Mouse (Mus musculus) embryonic stem cell, embryonic (primary cell): ENCODE measurements around the gene Tmem167b.

ENCODE experiments used
- CTCF ChIA-PET, 4 experiments: fragments of 300-600 bp in 2 of 4; fragments of 350-600 bp in 2 of 4; sonication (Branson Sonifier 250); formaldehyde crosslinking; loops; one replicate each; lab custom pipeline; 2022; ENCODE audit warnings: inconsistent platforms in 2 of 4; lab: Charles Lee
- POLR2A ChIA-PET, 4 experiments: fragments of 300-600 bp in 2 of 4; fragments of 350-600 bp in 2 of 4; sonication (Branson Sonifier 250); formaldehyde crosslinking; loops; one replicate each; lab custom pipeline; 2022; ENCODE audit warnings: antibody characterized with exemption in 4 of 4, inconsistent platforms in 1 of 4; lab: Charles Lee

The Tmem167b gene

DNA sequence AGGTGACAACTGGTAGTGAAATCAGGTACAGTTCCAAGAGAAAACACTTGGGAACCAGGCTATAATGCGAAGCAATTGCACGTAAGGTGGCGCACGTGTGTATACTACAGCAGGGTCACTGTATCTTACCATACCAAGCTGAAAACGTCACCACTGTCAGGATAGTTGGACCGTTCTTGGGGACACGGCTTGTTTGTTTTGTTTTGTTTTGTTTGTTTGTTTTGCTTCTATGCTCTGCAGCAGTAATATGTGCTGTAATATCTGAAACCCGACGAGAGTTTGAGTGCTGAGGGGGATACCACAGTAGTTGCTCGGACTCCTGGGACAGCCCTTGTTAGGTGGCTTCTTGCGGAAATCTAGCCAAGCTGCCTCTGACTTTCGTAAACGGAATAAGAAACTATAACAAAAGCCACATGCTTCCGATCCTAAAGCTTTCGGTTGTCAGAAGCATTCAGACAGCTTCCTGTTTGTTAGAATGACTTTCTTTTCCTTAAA is 558 bp upstream of the Tmem167b start:
- POLR2A ChIA-PET: interaction anchor here (0.5 to 4.3 kb wide), 25 partner anchors 8 to 417 kb away, joined by 3 to 53 read pairs (median 4); partner anchors contain the start of genes Taf13 (in 3 of the 4), Psrc1 (in 2 of the 4), Sars (in 2 of the 4) and Wdr47 (in 2 of the 4)

DNA sequence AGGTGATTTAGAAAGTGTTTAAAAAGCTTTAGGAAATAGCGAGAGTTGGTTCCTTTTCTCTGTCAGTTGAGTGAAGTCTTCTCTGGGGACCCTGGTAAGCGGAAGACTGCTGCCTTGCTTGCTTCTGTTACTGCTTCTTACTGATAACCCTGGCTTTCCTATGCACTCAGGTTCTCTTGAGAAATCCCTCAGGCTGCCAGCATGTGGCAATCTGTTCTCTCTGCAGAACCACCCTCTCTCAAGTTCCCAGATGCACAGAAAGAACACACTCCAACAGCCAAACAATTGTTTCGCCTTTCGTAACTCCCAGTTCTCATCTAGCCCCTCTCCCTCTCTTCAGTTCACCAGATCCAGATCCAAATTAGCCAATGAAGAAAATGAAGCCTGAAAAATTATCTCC is 4.4 kb downstream of the Tmem167b start:
- ChIA-PET POLR2A (interaction anchor here in 1 of 4 experiments (1.1 to 2.2 kb wide), 2 partner anchors 34 to 134 kb away, joined by 3 to 7 read pairs; partner anchors contain the start of gene Wdr47), CTCF (no interaction called here)

More for the DNA sequence above, 558 bp upstream of the Tmem167b start:
- CTCF ChIA-PET: interaction anchor here in 3 of 4 experiments (0.7 to 2.9 kb wide), 16 partner anchors 9 to 266 kb away, joined by 3 to 8 read pairs (median 4); partner anchors contain the start of genes Celsr2 (in 1 of the 3), Sars (in 1 of the 3) and Wdr47 (in 1 of the 3)

DNA sequence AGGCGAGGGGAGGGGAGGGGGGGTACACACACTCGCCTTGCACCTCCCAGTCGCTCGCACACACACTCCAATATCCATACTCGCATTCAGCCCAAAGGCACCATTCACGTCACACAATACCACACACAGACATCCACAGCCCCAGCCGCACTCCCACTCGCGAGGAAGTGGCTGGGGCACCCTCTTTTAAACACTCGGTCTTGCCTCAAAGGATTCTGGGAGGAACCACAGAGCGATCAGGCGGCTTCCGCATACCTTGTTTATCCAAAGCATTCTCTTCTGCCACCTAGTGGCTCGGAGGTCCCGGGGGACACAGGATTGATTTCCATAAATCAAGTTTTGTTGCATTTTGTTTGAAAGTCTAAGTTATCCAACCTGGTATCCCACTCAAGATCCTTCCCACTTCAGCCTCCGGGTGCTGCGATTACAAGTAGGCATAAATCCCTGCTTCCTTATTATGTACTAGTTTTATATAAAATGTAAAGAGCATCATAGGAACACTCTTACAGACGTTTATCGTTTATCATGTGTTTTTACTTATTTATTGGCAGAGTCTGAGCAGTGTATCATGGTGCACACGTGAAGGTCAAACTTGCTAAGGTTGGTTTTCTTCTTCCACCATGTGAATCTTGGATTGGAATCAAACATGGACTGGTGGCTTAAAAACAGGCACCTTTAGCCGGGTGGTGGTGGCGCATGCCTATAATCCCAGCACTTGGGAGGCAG is 7.5 kb downstream of the Tmem167b start:
- ChIA-PET POLR2A (interaction anchor here in 3 of 4 experiments (0.7 to 2.7 kb wide), 30 partner anchors 8 to 357 kb away, joined by 3 to 17 read pairs (median 4); partner anchors contain the start of genes 5330417C22Rik (in 1 of the 3), Atxn7l2 (in 1 of the 3), Clcc1 (in 1 of the 3) and Fndc7 (in 1 of the 3)), CTCF (interaction anchor here in 2 of 4 experiments (0.6 to 1.5 kb wide), 2 partner anchors 17 to 30 kb away, joined by 4 to 7 read pairs; no protein-coding TSS in a partner anchor)

DNA sequence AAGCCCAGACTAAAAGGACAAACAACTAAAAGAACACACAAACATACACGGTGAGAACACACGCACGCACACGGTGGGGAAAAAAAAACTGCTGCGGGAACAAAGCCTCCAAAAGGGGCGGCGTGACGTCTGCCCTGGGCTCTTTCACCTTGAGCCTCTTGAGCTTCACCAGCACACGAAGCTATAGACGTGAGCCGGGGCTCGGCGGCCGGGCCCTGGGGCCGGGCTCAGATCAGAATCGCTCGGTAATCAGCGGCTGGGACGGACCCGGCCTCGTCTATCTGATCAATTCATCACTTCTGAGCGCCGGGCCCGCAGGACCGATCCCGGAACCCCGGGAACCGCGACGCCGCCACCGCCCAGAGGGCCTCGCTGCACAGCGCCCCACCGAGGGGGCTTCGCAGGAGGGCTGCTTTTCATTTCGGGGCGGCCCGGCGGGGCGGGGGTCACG is 8.1 kb downstream of the Tmem167b start:
- CTCF ChIA-PET: interaction anchor here in 2 of 4 experiments (0.6 to 1.5 kb wide), 3 partner anchors 8 to 31 kb away, joined by 3 to 7 read pairs (median 4); partner anchors contain the start of gene Tmem167b (in 1 of the 2)
- POLR2A ChIA-PET: interaction anchor here (0.5 to 2.7 kb wide), 35 partner anchors 9 to 358 kb away, joined by 3 to 17 read pairs (median 4); partner anchors contain the start of genes Prpf38b (in 2 of the 4), Psrc1 (in 2 of the 4), 5330417C22Rik (in 1 of the 4) and Atxn7l2 (in 1 of the 4)

DNA sequence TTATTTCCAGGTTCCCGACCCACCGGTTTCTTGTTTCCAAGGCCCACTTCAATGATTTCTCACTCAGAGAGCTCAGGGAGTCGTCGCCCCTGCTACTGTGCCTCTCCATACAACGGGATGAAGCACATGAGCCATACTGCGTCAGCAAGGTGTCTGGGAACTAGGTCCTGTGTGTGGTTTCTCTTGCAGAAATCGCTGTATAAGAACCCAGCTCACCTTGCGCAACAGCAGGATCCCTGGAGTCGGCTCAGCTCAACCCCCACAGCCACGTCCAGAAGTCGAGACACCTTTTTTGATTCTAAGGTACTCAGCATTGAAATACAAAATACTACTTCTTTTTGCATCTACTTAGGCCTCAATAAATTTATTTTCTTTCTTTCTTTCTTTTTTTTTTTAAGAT is 20.0 kb downstream of the Tmem167b start:
- CTCF ChIA-PET: no interaction called here
- POLR2A ChIA-PET: interaction anchor here in 3 of 4 experiments (0.7 to 1.3 kb wide), 3 partner anchors 12 to 98 kb away, joined by 3 to 5 read pairs (median 4); no protein-coding TSS in a partner anchor

DNA sequence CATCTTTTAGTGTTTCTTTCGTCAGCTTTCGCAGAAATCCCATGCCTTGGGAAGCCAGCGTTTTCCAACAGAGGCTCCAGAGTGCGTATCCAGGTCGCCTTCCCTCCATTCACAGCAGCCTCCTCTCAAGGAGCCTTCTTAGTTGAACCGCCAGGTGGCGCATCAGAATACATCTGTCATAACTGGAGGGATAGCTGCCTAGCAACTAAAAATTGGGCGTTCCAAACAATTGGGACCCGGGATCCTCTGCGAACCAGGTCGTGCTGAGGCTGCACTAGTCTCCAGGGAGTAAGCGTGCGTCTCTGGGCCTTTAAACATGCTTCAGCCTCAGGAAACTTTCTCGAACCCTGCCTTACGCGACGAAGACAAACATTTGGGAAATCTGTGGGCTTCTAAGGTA is 25.0 kb downstream of the Tmem167b start:
- POLR2A ChIA-PET: interaction anchor here in 3 of 4 experiments (0.5 to 3.4 kb wide), 14 partner anchors 7 to 1569 kb away, joined by 3 to 15 read pairs (median 4); partner anchors contain the start of genes Taf13 (in 2 of the 3), Atxn7l2 (in 1 of the 3), Sars (in 1 of the 3) and Wdr47 (in 1 of the 3)

DNA sequence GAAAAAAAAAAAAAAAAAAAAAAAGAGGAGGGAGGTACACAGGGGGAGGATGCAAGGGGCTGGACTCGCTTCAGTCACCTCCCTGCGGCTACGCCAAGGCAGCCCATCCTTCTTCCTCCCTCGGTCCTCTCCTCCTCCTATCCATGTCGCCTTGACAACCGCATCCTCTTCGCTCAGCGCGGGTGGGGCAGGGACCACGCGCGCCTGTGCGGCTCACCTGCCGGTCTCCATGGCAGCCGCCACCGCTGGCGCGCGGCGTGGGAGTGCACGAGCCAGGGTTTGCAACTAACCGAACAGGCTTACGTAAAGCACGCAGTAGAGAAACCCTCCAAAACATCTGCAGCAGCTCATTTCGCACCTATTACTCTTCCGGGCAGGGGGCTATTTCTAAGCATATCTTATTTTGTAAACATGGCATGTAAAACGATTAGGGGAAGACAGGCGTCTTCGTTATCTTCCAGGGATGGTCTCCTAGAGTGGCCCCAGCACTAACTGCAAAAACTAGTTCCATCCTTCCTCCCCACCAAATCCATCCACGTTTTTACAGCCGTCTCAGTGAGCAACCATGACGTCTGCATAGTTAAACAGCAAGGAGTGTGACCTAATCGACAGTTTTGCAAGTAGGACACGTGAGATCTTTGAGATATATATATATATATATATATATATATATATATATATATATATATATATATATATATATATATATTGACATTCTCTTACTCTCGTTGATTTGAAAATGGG is 25.6 kb downstream of the Tmem167b start, which contains the start of gene 5330417C22Rik:
Gene 5330417C22Rik, minus strand, starts transcription at position 20 of the 744 bp plus-strand sequence.
- CTCF ChIA-PET: interaction anchor here (0.6 to 1.5 kb wide), 13 partner anchors 9 to 372 kb away, joined by 3 to 7 read pairs (median 4); partner anchors contain the start of genes Tmem167b (in 1 of the 4) and Wdr47 (in 1 of the 4)
- POLR2A ChIA-PET: interaction anchor here in 3 of 4 experiments (0.6 to 3.4 kb wide), 10 partner anchors 8 to 326 kb away, joined by 3 to 15 read pairs (median 4); partner anchors contain the start of genes Atxn7l2 (in 1 of the 3), Sars (in 1 of the 3) and Taf13 (in 1 of the 3)

More for the DNA sequence above, 25.0 kb downstream of the Tmem167b start:
- CTCF ChIA-PET: interaction anchor here (0.5 to 1.5 kb wide), 24 partner anchors 8 to 373 kb away, joined by 3 to 7 read pairs (median 4); partner anchors contain the start of genes Gpsm2 (in 1 of the 4), Tmem167b (in 1 of the 4) and Wdr47 (in 1 of the 4)

DNA sequence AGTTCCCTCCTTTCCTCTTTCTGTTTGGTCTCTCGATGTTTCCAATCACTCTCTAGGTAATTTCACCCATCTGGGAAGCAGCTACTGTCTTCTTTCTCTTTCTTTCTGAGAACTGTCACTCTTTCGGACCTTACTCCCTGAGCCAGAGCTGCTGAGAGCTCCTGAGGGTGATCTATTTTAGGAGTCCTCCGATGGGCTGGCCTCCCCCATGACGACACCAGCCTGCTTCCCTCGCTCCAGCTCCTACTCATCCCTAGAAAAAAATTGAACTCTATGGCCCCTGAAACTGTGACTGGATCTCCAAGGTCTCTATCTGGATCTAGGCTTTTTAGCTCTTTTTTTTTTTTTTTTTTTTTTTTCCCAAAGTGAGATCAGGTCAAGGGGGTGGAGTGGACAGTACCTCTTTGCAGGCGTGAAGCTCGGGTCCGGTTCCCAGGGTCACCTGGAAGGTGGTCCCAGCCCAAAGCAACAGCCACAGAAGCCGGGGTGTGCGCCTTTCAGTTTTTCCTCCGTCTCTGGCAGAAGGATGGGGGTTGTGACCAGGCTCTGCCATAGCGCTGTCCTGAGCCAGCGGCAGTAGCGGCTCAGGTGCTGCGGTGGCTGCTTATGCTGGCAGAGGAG is 26.3 kb downstream of the Tmem167b start:
- ChIA-PET POLR2A (interaction anchor here in 3 of 4 experiments (0.6 to 3.4 kb wide), 12 partner anchors 9 to 139 kb away, joined by 3 to 15 read pairs (median 4); partner anchors contain the start of genes Sars (in 2 of the 3) and Taf13 (in 1 of the 3)), CTCF (interaction anchor here (0.6 to 1.0 kb wide), 7 partner anchors 22 to 125 kb away, joined by 3 to 15 read pairs (median 4); no protein-coding TSS in a partner anchor)

DNA sequence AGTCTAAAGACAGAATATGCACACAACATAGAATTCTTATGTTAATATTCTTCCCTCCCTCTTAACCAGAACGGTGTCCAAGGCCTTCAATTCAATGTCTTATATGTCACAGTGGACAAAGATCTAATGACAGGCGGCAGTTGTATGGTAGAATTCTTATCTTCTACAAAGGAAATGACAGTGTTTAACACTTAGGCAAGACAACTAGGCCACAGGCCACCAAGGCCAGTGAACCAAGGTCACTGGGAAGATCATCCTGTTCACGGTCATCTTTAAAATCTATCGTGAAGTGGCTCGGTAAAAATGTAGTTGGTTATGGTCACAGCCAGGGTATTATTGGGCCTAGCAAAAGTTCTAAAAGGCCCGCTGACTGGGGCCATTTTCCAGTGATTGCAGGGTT is 28.3 kb downstream of the Tmem167b start, which contains the start of gene 1700013F07Rik:
Gene 1700013F07Rik, plus strand, starts transcription at position 200 of the 400 bp plus-strand sequence.
- CTCF ChIA-PET: no interaction called here
- POLR2A ChIA-PET: interaction anchor here in 2 of 4 experiments (0.5 to 0.6 kb wide), 2 partner anchors 106 to 145 kb away, joined by 3 read pairs; no protein-coding TSS in a partner anchor

DNA sequence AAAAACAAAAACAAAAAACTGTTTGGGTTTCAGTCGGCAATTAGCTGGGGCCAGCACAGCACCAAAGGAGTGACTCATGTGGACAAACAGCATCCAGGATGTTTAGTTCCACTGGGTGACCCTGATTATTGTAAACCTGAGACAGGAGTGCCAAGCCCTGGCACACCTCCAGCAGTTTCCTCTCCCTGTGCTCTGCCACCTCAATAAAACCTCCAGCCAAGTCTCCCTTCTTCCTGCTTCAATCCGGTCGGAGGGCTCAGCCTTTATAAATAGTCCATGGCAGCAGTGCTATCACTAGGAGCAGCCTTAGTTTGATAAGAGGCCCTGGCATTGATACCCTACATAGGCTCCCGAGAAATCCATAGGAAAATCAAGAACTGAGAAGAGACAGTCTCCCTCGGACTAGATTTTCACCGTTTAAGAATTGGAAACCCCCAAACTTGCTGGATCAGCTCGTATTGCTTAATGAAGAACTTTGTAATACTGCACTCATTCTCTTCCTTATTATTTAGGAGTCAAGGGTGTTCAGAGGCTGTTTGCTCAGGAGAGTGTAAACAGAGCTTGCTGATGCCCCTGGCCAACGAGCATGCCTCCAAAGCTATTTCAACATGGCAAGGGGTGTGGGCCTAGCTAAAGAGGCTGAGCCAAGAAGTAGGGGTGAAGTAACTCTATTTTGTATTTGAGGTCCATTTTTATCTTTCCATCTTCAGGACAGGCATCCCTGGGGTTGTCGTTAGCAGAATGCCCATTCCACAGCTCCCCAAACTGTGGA is 29.0 kb downstream of the Tmem167b start:
- ChIA-PET POLR2A (interaction anchor here in 1 of 4 experiments (0.5 kb wide), 1 partner anchor 144 kb away, joined by 3 read pairs; no protein-coding TSS in a partner anchor), CTCF (no interaction called here)

DNA sequence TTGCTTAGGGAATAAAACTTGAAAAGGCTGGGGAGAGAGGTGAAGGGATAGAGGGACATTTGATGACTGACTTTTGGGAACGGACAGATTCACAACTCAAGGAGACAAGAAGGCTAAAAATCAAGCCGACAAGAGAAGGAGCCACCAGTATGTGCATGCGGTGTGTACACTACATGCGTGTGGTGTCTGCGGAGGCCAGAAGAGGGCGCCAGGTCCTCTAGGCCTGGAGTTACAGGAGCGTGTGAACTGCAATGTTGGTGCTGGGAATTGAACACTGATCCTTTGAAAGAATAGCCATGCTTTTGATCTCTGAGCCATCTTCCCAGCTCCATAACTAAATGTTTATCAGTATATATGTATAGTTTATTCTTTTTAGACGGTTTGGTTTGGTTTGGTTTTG is 33.8 kb downstream of the Tmem167b start:
- ChIA-PET CTCF (interaction anchor here in 1 of 4 experiments (1.5 kb wide), 1 partner anchor 9 kb away, joined by 4 read pairs; no protein-coding TSS in a partner anchor), POLR2A (interaction anchor here in 1 of 4 experiments (1.3 kb wide), 1 partner anchor 20 kb away, joined by 3 read pairs; no protein-coding TSS in a partner anchor)

DNA sequence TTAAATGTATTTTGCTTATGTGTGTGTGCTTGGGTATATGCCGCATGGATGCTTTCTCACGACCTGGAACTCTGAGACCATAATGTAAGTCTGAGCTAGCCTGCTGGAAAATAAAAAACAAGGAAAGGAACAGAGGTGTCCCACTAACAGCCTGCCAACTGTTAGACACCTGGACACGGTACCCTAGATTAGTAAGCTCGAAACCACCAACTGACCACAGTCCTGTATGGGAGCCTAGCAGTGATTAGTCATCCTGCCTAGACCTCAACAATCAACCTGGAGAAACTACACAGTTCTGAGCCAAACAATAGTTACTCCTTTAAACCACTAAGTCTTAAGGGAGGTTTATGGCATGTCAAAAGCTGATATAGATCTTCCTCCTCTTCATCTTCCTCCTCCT is 38.9 kb downstream of the Tmem167b start:
- ChIA-PET POLR2A (interaction anchor here in 3 of 4 experiments (0.5 to 1.2 kb wide), 3 partner anchors 10 to 291 kb away, joined by 3 read pairs; partner anchors contain the start of gene Psrc1 (in 1 of the 3)), CTCF (interaction anchor here in 1 of 4 experiments (1.2 kb wide), 1 partner anchor 14 kb away, joined by 4 read pairs; no protein-coding TSS in a partner anchor)

DNA sequence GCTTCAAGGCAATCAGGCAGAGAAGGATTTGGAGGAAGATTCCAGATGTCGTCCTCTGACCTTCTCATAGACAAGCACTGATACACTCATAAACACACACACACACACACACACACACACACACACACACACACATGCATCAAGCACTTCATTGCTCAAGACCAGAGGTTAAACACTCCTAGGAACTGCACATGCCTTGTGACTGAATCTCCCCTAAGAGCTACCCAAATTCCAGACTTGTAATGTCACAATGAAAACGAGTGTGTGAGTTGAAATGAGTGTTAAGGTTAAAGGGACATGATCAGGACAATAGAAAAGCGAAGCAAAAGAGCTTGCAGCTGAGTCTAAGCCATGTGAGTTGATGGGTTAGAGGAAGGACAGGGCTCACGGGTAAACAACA is 44.0 kb downstream of the Tmem167b start:
- ChIA-PET POLR2A (interaction anchor here in 2 of 4 experiments (0.6 to 1.3 kb wide), 4 partner anchors 12 to 1354 kb away, joined by 3 to 5 read pairs (median 3); no protein-coding TSS in a partner anchor), CTCF (interaction anchor here in 2 of 4 experiments (0.6 to 0.9 kb wide), 5 partner anchors 19 to 565 kb away, joined by 3 to 4 read pairs (median 3); no protein-coding TSS in a partner anchor)

DNA sequence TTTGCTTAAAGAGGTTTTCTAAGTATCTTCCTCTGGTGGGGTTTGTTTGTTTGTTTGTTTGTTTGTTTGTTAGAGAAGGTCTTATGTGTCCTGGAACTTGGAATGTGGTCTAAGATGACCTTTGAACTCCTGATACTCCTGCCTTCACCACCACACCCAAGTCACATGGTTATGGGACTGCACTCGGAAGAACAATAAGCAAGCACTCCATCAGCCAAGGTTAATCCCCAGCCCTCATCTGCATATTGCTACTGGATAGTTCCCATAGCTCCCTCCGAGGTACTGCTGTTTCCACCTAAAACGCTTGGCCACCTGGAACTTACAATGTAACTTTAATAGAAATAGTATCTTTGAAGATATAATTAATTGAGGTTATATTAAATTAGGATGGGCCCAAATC is 48.8 kb downstream of the Tmem167b start:
- CTCF ChIA-PET: interaction anchor here in 3 of 4 experiments (0.5 to 0.9 kb wide), 3 partner anchors 22 to 256 kb away, joined by 3 to 4 read pairs (median 4); partner anchors contain the start of gene 5330417C22Rik (in 1 of the 3)
- POLR2A ChIA-PET: interaction anchor here in 3 of 4 experiments (0.5 to 1.9 kb wide), 8 partner anchors 10 to 258 kb away, joined by 3 to 5 read pairs (median 4); partner anchors contain the start of genes Gpsm2 (in 1 of the 3), Psrc1 (in 1 of the 3), Sars (in 1 of the 3) and Taf13 (in 1 of the 3)
